Mouse (Mus musculus): ENCODE measurements around the gene Sgpl1. TPM values are rescaled to one million over a fixed set of nuclear protein-coding genes. Genes with fewer than 3 reads are reported as not detected.

Gene Sgpl1
- polyA plus RNA-seq, 1 experiment from 2014 or later, result 91.0 TPM

- no peak for DNase-seq (ENCODE audit: low spot score)
- no peak overlapping the region for H3K4me2 ChIP-seq (ENCODE audit: low read depth, severe bottlenecking)
- no peak overlapping the region for H3K9ac ChIP-seq (ENCODE audit: low read length)
- no peak overlapping the region for H3K4me3 ChIP-seq (ENCODE audit: low read depth, low read length)
- peaks cover 9% of the 10 kb centered on the region; the same call in 1 of the 2 replicates for H3K4me1 ChIP-seq (ENCODE audit: control insufficient read depth, insufficient read depth, low read length)
- H3K27me3 ChIP-seq (ENCODE audit: control insufficient read depth, insufficient read depth, low read length), result no peaks in the 10 kb centered on the region
- no peak for ATAC-seq (ENCODE audit: insufficient number of reproducible peaks, low FRiP score, low TSS enrichment, low read depth)
- WGBS, result 93% methylated on average over 7 of the region's 7 CpGs
- no peak overlapping the region for H3K27ac ChIP-seq (replicated peaks; ENCODE audit: low read depth, low read length)
- no peaks in the 10 kb centered on the region for H3K36me3 ChIP-seq (ENCODE audit: control insufficient read depth, insufficient read depth, low read length)
- peaks cover 3% of the 10 kb centered on the region; the same call in 1 of the 2 replicates for H3K9me3 ChIP-seq (ENCODE audit: control insufficient read depth, low read length)
Measured at GRCm38 (mm10) chr10:61056661-61057060, 90.8 kb downstream of the Sgpl1 start.

GRCm38 (mm10) chr10:61051993-61052613, 95.4 kb downstream of the Sgpl1 start:
- no peak overlapping the region for H3K4me2 ChIP-seq (ENCODE audit: low read depth, severe bottlenecking)
- H3K9ac ChIP-seq (ENCODE audit: low read length), result no peak overlapping the region
- no peaks in the 10 kb centered on the region for H3K4me1 ChIP-seq (ENCODE audit: control insufficient read depth, insufficient read depth, low read length)
- H3K9me3 ChIP-seq (ENCODE audit: control insufficient read depth, low read length), result peaks cover 3% of the 10 kb centered on the region; the same call in 1 of the 2 replicates
- DNase-seq (ENCODE audit: low spot score) (peak; percentile 84), ATAC-seq (ENCODE audit: insufficient number of reproducible peaks, low FRiP score, low TSS enrichment, low read depth) (no peak)
- no peak overlapping the region for H3K4me3 ChIP-seq (ENCODE audit: low read depth, low read length)
- 57% methylated on average over 14 of the region's 14 CpGs for WGBS
- no peaks in the 10 kb centered on the region for H3K27me3 ChIP-seq (ENCODE audit: control insufficient read depth, insufficient read depth, low read length)
- H3K36me3 ChIP-seq (ENCODE audit: control insufficient read depth, insufficient read depth, low read length), result no peaks in the 10 kb centered on the region
- H3K27ac ChIP-seq (replicated peaks; ENCODE audit: low read depth, low read length), result no peak overlapping the region

Small RNAs within 50 kb of the gene (microRNA-seq; reads per million reads assigned to microRNA genes)
- gene Gm44308, result not detected

Other genes with a start within 250 kb of the Sgpl1 start
- gene Pcbd1, start 58.4 kb downstream of the Sgpl1 start, polyA plus RNA-seq (2014; fragmentation: Nextera tagmentation; extraction: Ambion mirVana), result 20.5 and 21.8 TPM in 2 replicates
- not detected in 2 replicates for gene Tbata, start 24.3 kb upstream of the Sgpl1 start, polyA plus RNA-seq (2014; fragmentation: Nextera tagmentation; extraction: Ambion mirVana)
- 0.55 and 0.88 TPM in 2 replicates for gene Adamts14, start 125.7 kb upstream of the Sgpl1 start, polyA plus RNA-seq (2014; fragmentation: Nextera tagmentation; extraction: Ambion mirVana)
- 0.10 TPM in 1 of 2 replicates, not detected in the other for gene Prf1, start 150.1 kb upstream of the Sgpl1 start, polyA plus RNA-seq (2014; fragmentation: Nextera tagmentation; extraction: Ambion mirVana)
- gene Pald1, start 235.8 kb upstream of the Sgpl1 start, polyA plus RNA-seq (2014; fragmentation: Nextera tagmentation; extraction: Ambion mirVana), result 16.0 and 17.0 TPM in 2 replicates

All from limb, embryonic 11.5 days (tissue).